Mouse (Mus musculus): ENCODE measurements at regions not wholly inside any gene's neighbourhood (a gene's known extent, or its start where the extent isn't known, plus 50 kb on each side); places are given as distances from the start of the nearest gene placed in this dataset.

- H3K9ac ChIP-seq (ENCODE audit: low read depth, low read length), result no peak overlapping the region
- no peaks in the 10 kb centered on the region for H3K4me1 ChIP-seq (ENCODE audit: control insufficient read depth, insufficient read depth, low read length)
- 54% methylated on average over 6 of the region's 6 CpGs for WGBS
- H3K79me2 ChIP-seq (ENCODE audit: control insufficient read depth, insufficient read depth, low read length), result no peaks in the 10 kb centered on the region
- no peak for DNase-seq (ENCODE audit: extremely low read depth, low read depth, low spot score)
- no peak overlapping the region for H3K4me3 ChIP-seq (ENCODE audit: insufficient read depth, low read depth, low read length)
- no peak for TF ChIP-seq POLR2A (IDR thresholded peaks at IDR 0.05; ENCODE audit: extremely low read depth, insufficient read depth, low read length)
- TF ChIP-seq CTCF (IDR thresholded peaks at IDR 0.05; ENCODE audit: low read depth, low read length), result no peak
- H3K27ac ChIP-seq (replicated peaks; ENCODE audit: insufficient read depth, low read depth, low read length), result no peak overlapping the region
- no peaks in the 10 kb centered on the region for H3K36me3 ChIP-seq (ENCODE audit: control insufficient read depth, insufficient read depth, low read length)
- no peaks in the 10 kb centered on the region for H3K27me3 ChIP-seq (ENCODE audit: control insufficient read depth, insufficient read depth, low read length)
Measured at GRCm38 (mm10) chr4:39991358-39991757, 151.5 kb upstream of the Aco1 start.

- Histone ChIP-seq H3K27me3 (ENCODE audit: control insufficient read depth, insufficient read depth, low read length) (no peaks in the 10 kb centered on the region), H3K27ac (replicated peaks; ENCODE audit: insufficient read depth, low read depth, low read length) (no peak overlapping the region), H3K9ac (ENCODE audit: low read depth, low read length) (no peak overlapping the region), H3K4me1 (ENCODE audit: control insufficient read depth, insufficient read depth, low read length) (no peaks in the 10 kb centered on the region), H3K36me3 (ENCODE audit: control insufficient read depth, insufficient read depth, low read length) (no peaks in the 10 kb centered on the region), H3K79me2 (ENCODE audit: control insufficient read depth, insufficient read depth, low read length) (no peaks in the 10 kb centered on the region), H3K4me3 (ENCODE audit: insufficient read depth, low read depth, low read length) (no peak overlapping the region)
- no peak for DNase-seq (ENCODE audit: extremely low read depth, low read depth, low spot score)
- 87% methylated on average over 2 of the region's 2 CpGs for WGBS
- TF ChIP-seq CTCF (IDR thresholded peaks at IDR 0.05; ENCODE audit: low read depth, low read length) (no peak), POLR2A (IDR thresholded peaks at IDR 0.05; ENCODE audit: extremely low read depth, insufficient read depth, low read length) (no peak)
Measured at GRCm38 (mm10) chr4:39991851-39992250, 151.0 kb upstream of the Aco1 start.

GRCm38 (mm10) chr4:39998771-39999422 is 144.0 kb upstream of the Aco1 start:
- Histone ChIP-seq H3K4me1 (ENCODE audit: control insufficient read depth, insufficient read depth, low read length) (no peaks in the 10 kb centered on the region), H3K4me3 (ENCODE audit: insufficient read depth, low read depth, low read length) (no peak overlapping the region), H3K36me3 (ENCODE audit: control insufficient read depth, insufficient read depth, low read length) (no peaks in the 10 kb centered on the region), H3K27me3 (ENCODE audit: control insufficient read depth, insufficient read depth, low read length) (no peaks in the 10 kb centered on the region), H3K79me2 (ENCODE audit: control insufficient read depth, insufficient read depth, low read length) (no peaks in the 10 kb centered on the region), H3K9ac (ENCODE audit: low read depth, low read length) (no peak overlapping the region), H3K27ac (replicated peaks; ENCODE audit: insufficient read depth, low read depth, low read length) (no peak overlapping the region)
- WGBS, result 69% methylated on average over 5 of the region's 5 CpGs
- TF ChIP-seq POLR2A (IDR thresholded peaks at IDR 0.05; ENCODE audit: extremely low read depth, insufficient read depth, low read length) (no peak), CTCF (IDR thresholded peaks at IDR 0.05; ENCODE audit: low read depth, low read length) (no peak)
- no peak for DNase-seq (ENCODE audit: extremely low read depth, low read depth, low spot score)

- no peak overlapping the region for H3K27ac ChIP-seq (replicated peaks; ENCODE audit: insufficient read depth, low read depth, low read length)
- TF ChIP-seq CTCF (IDR thresholded peaks at IDR 0.05; ENCODE audit: low read depth, low read length) (peak; percentile 70), POLR2A (IDR thresholded peaks at IDR 0.05; ENCODE audit: extremely low read depth, insufficient read depth, low read length) (no peak)
- H3K27me3 ChIP-seq (ENCODE audit: control insufficient read depth, insufficient read depth, low read length), result no peaks in the 10 kb centered on the region
- no peaks in the 10 kb centered on the region for H3K79me2 ChIP-seq (ENCODE audit: control insufficient read depth, insufficient read depth, low read length)
- no peak overlapping the region for H3K9ac ChIP-seq (ENCODE audit: low read depth, low read length)
- 60% methylated on average over 7 of the region's 7 CpGs for WGBS
- peak; percentile 53 for DNase-seq (ENCODE audit: extremely low read depth, low read depth, low spot score)
- H3K36me3 ChIP-seq (ENCODE audit: control insufficient read depth, insufficient read depth, low read length), result no peaks in the 10 kb centered on the region
- no peak overlapping the region for H3K4me3 ChIP-seq (ENCODE audit: insufficient read depth, low read depth, low read length)
- H3K4me1 ChIP-seq (ENCODE audit: control insufficient read depth, insufficient read depth, low read length), result no peaks in the 10 kb centered on the region
Measured at GRCm38 (mm10) chr4:40014666-40015065, 128.2 kb upstream of the Aco1 start.

- no peaks in the 10 kb centered on the region for H3K27me3 ChIP-seq (ENCODE audit: control insufficient read depth, insufficient read depth, low read length)
- no peak overlapping the region for H3K4me3 ChIP-seq (ENCODE audit: insufficient read depth, low read depth, low read length)
- TF ChIP-seq CTCF (IDR thresholded peaks at IDR 0.05; ENCODE audit: low read depth, low read length), result no peak
- no peak for TF ChIP-seq POLR2A (IDR thresholded peaks at IDR 0.05; ENCODE audit: extremely low read depth, insufficient read depth, low read length)
- WGBS, result 77% methylated on average over 15 of the region's 15 CpGs
- H3K27ac ChIP-seq (replicated peaks; ENCODE audit: insufficient read depth, low read depth, low read length), result no peak overlapping the region
- no peaks in the 10 kb centered on the region for H3K4me1 ChIP-seq (ENCODE audit: control insufficient read depth, insufficient read depth, low read length)
- no peak overlapping the region for H3K9ac ChIP-seq (ENCODE audit: low read depth, low read length)
- DNase-seq (ENCODE audit: extremely low read depth, low read depth, low spot score), result no peak
- no peaks in the 10 kb centered on the region for H3K36me3 ChIP-seq (ENCODE audit: control insufficient read depth, insufficient read depth, low read length)
- no peaks in the 10 kb centered on the region for H3K79me2 ChIP-seq (ENCODE audit: control insufficient read depth, insufficient read depth, low read length)
Measured at GRCm38 (mm10) chr4:40016856-40017255, 126.0 kb upstream of the Aco1 start.

GRCm38 (mm10) chr4:40018208-40018607 is 124.7 kb upstream of the Aco1 start:
- H3K79me2 ChIP-seq (ENCODE audit: control insufficient read depth, insufficient read depth, low read length), result no peaks in the 10 kb centered on the region
- H3K9ac ChIP-seq (ENCODE audit: low read depth, low read length), result no peak overlapping the region
- TF ChIP-seq POLR2A (IDR thresholded peaks at IDR 0.05; ENCODE audit: extremely low read depth, insufficient read depth, low read length) (no peak), CTCF (IDR thresholded peaks at IDR 0.05; ENCODE audit: low read depth, low read length) (no peak)
- H3K4me3 ChIP-seq (ENCODE audit: insufficient read depth, low read depth, low read length), result no peak overlapping the region
- no peaks in the 10 kb centered on the region for H3K4me1 ChIP-seq (ENCODE audit: control insufficient read depth, insufficient read depth, low read length)
- no peaks in the 10 kb centered on the region for H3K27me3 ChIP-seq (ENCODE audit: control insufficient read depth, insufficient read depth, low read length)
- no peak for DNase-seq (ENCODE audit: extremely low read depth, low read depth, low spot score)
- no peaks in the 10 kb centered on the region for H3K36me3 ChIP-seq (ENCODE audit: control insufficient read depth, insufficient read depth, low read length)
- H3K27ac ChIP-seq (replicated peaks; ENCODE audit: insufficient read depth, low read depth, low read length), result no peak overlapping the region
- 80% methylated on average over 4 of the region's 4 CpGs for WGBS
